Mouse (Mus musculus): ENCODE measurements around the gene Adss.
"Not testable (repeated sequence)": the region's sequence is repeated elsewhere in the genome, so short reads cannot be mapped to it uniquely, and the experiment has no call there.

GRCm38 (mm10) chr1:177806772-177807171 is 10.5 kb upstream of the Adss start:
- not testable (repeated sequence) for TF ChIP-seq CTCF (IDR thresholded peaks at IDR 0.05; ENCODE audit: low read depth, low read length); GATA1 (IDR thresholded peaks at IDR 0.05; ENCODE audit: borderline replicate concordance, low read length)

Data from G1E (cell line).